Mouse (Mus musculus) neutrophil, adult 59 days (primary cell): ENCODE data around the gene Fbxo22. TPM values are rescaled to one million over a fixed set of nuclear protein-coding genes. Genes with fewer than 3 reads are reported as not detected.

Experiments used
- total RNA-seq, 2 experiments: library from RNA; stranded (reverse); gene quantifications; 1 replicate in 1 of 2; 2 replicates in 1 of 2; pipeline ENCODE4 v1.2.4; 2023

Fbxo22 gene
- 10 to 100 TPM; 30.1 to 33.2 TPM for total RNA-seq

GRCm38 (mm10) chr9:55208790-55209481 lies at the start of gene Fbxo22:
Gene Fbxo22, plus strand, starts transcription at chr9:55208925.

Other genes with a start within 250 kb of the Fbxo22 start
- gene Chrna5, start 228.0 kb upstream of the Fbxo22 start, total RNA-seq = not detected
- gene Chrna3, start 182.4 kb upstream of the Fbxo22 start, total RNA-seq = not detected
- gene Chrnb4, start 160.1 kb upstream of the Fbxo22 start, total RNA-seq = under 1 TPM; 0.09 to 0.16 TPM
- gene Ube2q2, start 60.1 kb upstream of the Fbxo22 start, total RNA-seq = 10 to 100 TPM; 34.8 to 36.6 TPM
- 10 to 100 TPM in 1 of 2 experiments, 1 to 10 TPM in 1; 8.7 to 12.9 TPM for gene Nrg4, start 117.9 kb downstream of the Fbxo22 start, total RNA-seq
- gene Tmem266, start 118.0 kb downstream of the Fbxo22 start, total RNA-seq = not detected